Mouse (Mus musculus) hindbrain, embryonic 12.5 days (tissue): ENCODE results near the gene Rpain. TPM values are rescaled to one million over a fixed set of nuclear protein-coding genes. Genes with fewer than 3 reads are reported as not detected.

Experiments
- ATAC-seq: fragments of 200-750 bp; cut with Nextera tagmentation; 2 replicates; pipeline ENCODE4 v1.8.0; 2017; ENCODE audit warnings: moderate TSS enrichment; ENCODE audit not compliant: low FRiP score
- H3K27ac ChIP-seq: fragments of 300-500 bp; sonication (generic); 2 replicates; pipeline ENCODE4 v1.5.1; 2016; ENCODE audit warnings: mild to moderate bottlenecking
- H3K27me3 ChIP-seq: fragments of 300-500 bp; sonication (generic); 2 replicates; pipeline ENCODE4 v1.6.1; 2016; ENCODE audit warnings: mild to moderate bottlenecking
- H3K36me3 ChIP-seq: fragments of 300-500 bp; sonication (generic); 2 replicates; pipeline ENCODE4 v1.6.1; 2016; ENCODE audit warnings: mild to moderate bottlenecking
- H3K4me1 ChIP-seq: fragments of 300-500 bp; sonication (generic); 2 replicates; pipeline ENCODE4 v1.6.1; 2016
- H3K4me2 ChIP-seq: fragments of 300-500 bp; sonication (generic); replicated peaks from 2 replicates; pipeline ENCODE4 v1.6.1; 2016; ENCODE audit warnings: mild to moderate bottlenecking
- H3K4me3 ChIP-seq: fragments of 300-500 bp; sonication (generic); 2 replicates; pipeline ENCODE4 v1.5.1; 2016; ENCODE audit warnings: mild to moderate bottlenecking
- H3K9ac ChIP-seq: fragments of 300-500 bp; sonication (generic); 2 replicates; pipeline ENCODE4 v1.6.1; 2016; ENCODE audit warnings: mild to moderate bottlenecking, moderate library complexity
- H3K9me3 ChIP-seq: fragments of 300-500 bp; sonication (generic); replicated peaks from 2 replicates; pipeline ENCODE4 v1.6.1; 2016; ENCODE audit warnings: mild to moderate bottlenecking
- WGBS: fragments of 180-500 bp; shearing (Covaris S2); methylation state at CpG from one replicate; pipeline ENCODE4 v1.1.7; 2016; 5-methylcytosine and 5-hydroxymethylcytosine counted together
- polyA plus RNA-seq: library from polyadenylated mRNA; unstranded; fragments of >200 nt; fragmentation: Nextera tagmentation; extraction: Ambion mirVana; gene quantifications from 2 replicates; pipeline ENCODE4 v1.2.1, GENCODE M21; 2016

Rpain gene
- polyA plus RNA-seq, 1 experiment from 2014 or later = 68.5 TPM

GRCm38 (mm10) chr11:71004316-71004773 is 34.3 kb downstream of the Rpain start, which contains the start of gene Dhx33:
Dhx33 (minus strand) TSS chr11:71004437.
- Histone ChIP-seq H3K9ac (peak within 1 kb of the TSS; percentile 76), H3K9me3 (no peaks in the 10 kb centered on the region), H3K4me2 (peak within 1 kb of the TSS; percentile 95), H3K36me3 (peaks cover 14% of the 10 kb centered on the region), H3K27ac (peak within 1 kb of the TSS; percentile 73), H3K4me1 (peaks cover 15% of the 10 kb centered on the region), H3K4me3 (peak within 1 kb of the TSS; percentile 93), H3K27me3 (no peaks in the 10 kb centered on the region)
- ATAC-seq = peak; percentile 98
- under 1% methylated on average over 35 of the region's 35 CpGs for WGBS

- Histone ChIP-seq H3K4me2 (peak overlapping the region; percentile 50), H3K27ac (no peak overlapping the region), H3K27me3 (no peaks in the 10 kb centered on the region), H3K4me1 (peaks cover 15% of the 10 kb centered on the region), H3K9me3 (no peaks in the 10 kb centered on the region), H3K9ac (no peak overlapping the region), H3K36me3 (peaks cover 15% of the 10 kb centered on the region), H3K4me3 (peak overlapping the region; percentile 93)
- 64% methylated on average over 5 of the region's 5 CpGs for WGBS
- ATAC-seq = no peak
Measured at GRCm38 (mm10) chr11:71005046-71005445, 35.0 kb downstream of the Rpain start.

GRCm38 (mm10) chr11:71007026-71007425 is 37.0 kb downstream of the Rpain start:
- ATAC-seq = no peak
- no peak overlapping the region for H3K9ac ChIP-seq
- WGBS = 97% methylated on average over 6 of the region's 6 CpGs

GRCm38 (mm10) chr11:71007831-71008230 is 37.8 kb downstream of the Rpain start:
- no peak for ATAC-seq
- H3K4me2 ChIP-seq = no peak overlapping the region
- no peak overlapping the region for H3K4me3 ChIP-seq
- 94% methylated on average over 7 of the region's 7 CpGs for WGBS
- H3K27me3 ChIP-seq = no peaks in the 10 kb centered on the region
- no peak overlapping the region for H3K9ac ChIP-seq
- peaks cover 10% of the 10 kb centered on the region for H3K4me1 ChIP-seq
- H3K36me3 ChIP-seq = peaks cover 38% of the 10 kb centered on the region
- H3K27ac ChIP-seq = no peak overlapping the region
- H3K9me3 ChIP-seq = no peaks in the 10 kb centered on the region

More at GRCm38 (mm10) chr11:71007026-71007425, 37.0 kb downstream of the Rpain start:
- H3K27ac ChIP-seq = no peak overlapping the region
- no peaks in the 10 kb centered on the region for H3K9me3 ChIP-seq
- H3K4me2 ChIP-seq = no peak overlapping the region
- no peaks in the 10 kb centered on the region for H3K27me3 ChIP-seq
- H3K4me1 ChIP-seq = peaks cover 15% of the 10 kb centered on the region
- H3K4me3 ChIP-seq = no peak overlapping the region
- peaks cover 30% of the 10 kb centered on the region for H3K36me3 ChIP-seq

- no peak overlapping the region for H3K9ac ChIP-seq
- H3K27ac ChIP-seq = no peak overlapping the region
- 95% methylated on average over 3 of the region's 3 CpGs for WGBS
- H3K9me3 ChIP-seq = no peaks in the 10 kb centered on the region
- peaks cover 5% of the 10 kb centered on the region for H3K4me1 ChIP-seq
- no peak for ATAC-seq
- H3K27me3 ChIP-seq = no peaks in the 10 kb centered on the region
- H3K4me2 ChIP-seq = no peak overlapping the region
- H3K4me3 ChIP-seq = no peak overlapping the region
- H3K36me3 ChIP-seq = peaks cover 39% of the 10 kb centered on the region
Measured at GRCm38 (mm10) chr11:71008321-71008720, 38.3 kb downstream of the Rpain start.

- Histone ChIP-seq H3K4me3 (no peak overlapping the region), H3K36me3 (peaks cover 45% of the 10 kb centered on the region), H3K27ac (no peak overlapping the region), H3K9me3 (no peaks in the 10 kb centered on the region), H3K4me1 (peaks cover 11% of the 10 kb centered on the region), H3K4me2 (no peak overlapping the region), H3K9ac (no peak overlapping the region), H3K27me3 (no peaks in the 10 kb centered on the region)
- 95% methylated on average over 7 of the region's 7 CpGs for WGBS
- ATAC-seq = no peak
Measured at GRCm38 (mm10) chr11:71012743-71013142, 42.7 kb downstream of the Rpain start.

GRCm38 (mm10) chr11:71017051-71017450 is 47.0 kb downstream of the Rpain start:
- peaks cover 30% of the 10 kb centered on the region for H3K4me1 ChIP-seq
- 87% methylated on average over 1 of the region's 1 CpGs for WGBS
- H3K9me3 ChIP-seq = no peaks in the 10 kb centered on the region
- no peak for ATAC-seq
- H3K27me3 ChIP-seq = no peaks in the 10 kb centered on the region
- no peak overlapping the region for H3K4me2 ChIP-seq
- no peak overlapping the region for H3K27ac ChIP-seq
- peaks cover 15% of the 10 kb centered on the region for H3K36me3 ChIP-seq
- H3K4me3 ChIP-seq = no peak overlapping the region
- H3K9ac ChIP-seq = no peak overlapping the region

- no peak; the same call in 1 of the 2 replicates for ATAC-seq
- Histone ChIP-seq H3K4me2 (peak overlapping the region; percentile 83), H3K36me3 (peaks cover 5% of the 10 kb centered on the region; the same call in 1 of the 2 replicates), H3K9ac (peak overlapping the region; percentile 86), H3K9me3 (no peaks in the 10 kb centered on the region), H3K4me1 (peaks cover 30% of the 10 kb centered on the region), H3K27me3 (no peaks in the 10 kb centered on the region), H3K27ac (peak overlapping the region; percentile 81), H3K4me3 (peak overlapping the region; percentile 90)
- 7% methylated on average over 28 of the region's 28 CpGs for WGBS
Measured at GRCm38 (mm10) chr11:71018416-71019200, 48.6 kb downstream of the Rpain start.

GRCm38 (mm10) chr11:71019201-71020068 is 49.4 kb downstream of the Rpain start, which contains the start of the genes Mis12 and Derl2:
Mis12 (plus strand) TSS chr11:71019611.
Derl2 (minus strand) TSS chr11:71019841.
- ATAC-seq = peak; percentile 100
- peak within 1 kb of the TSS; percentile 86 for H3K9ac ChIP-seq
- peak within 1 kb of the TSS; percentile 90 for H3K4me3 ChIP-seq
- H3K36me3 ChIP-seq = peaks cover 2% of the 10 kb centered on the region; the same call in 1 of the 2 replicates
- WGBS = under 1% methylated on average over 70 of the region's 71 CpGs
- H3K27me3 ChIP-seq = no peaks in the 10 kb centered on the region
- H3K27ac ChIP-seq = peak within 1 kb of the TSS; percentile 88
- H3K9me3 ChIP-seq = no peaks in the 10 kb centered on the region
- peaks cover 30% of the 10 kb centered on the region for H3K4me1 ChIP-seq
- H3K4me2 ChIP-seq = peak within 1 kb of the TSS; percentile 83

Other genes starting within 250 kb of the Rpain start
- gene Zfp3, start 206.0 kb upstream of the Rpain start, polyA plus RNA-seq = 11.1 and 12.7 TPM in 2 replicates
- gene Scimp, start 157.6 kb upstream of the Rpain start, polyA plus RNA-seq = not detected in 2 replicates
- 56.9 and 58.5 TPM in 2 replicates for gene Rabep1, start 125.4 kb upstream of the Rpain start, polyA plus RNA-seq
- 131 and 148 TPM in 2 replicates for gene Nup88, start 240 bp upstream of the Rpain start, polyA plus RNA-seq
- gene C1qbp, start 12.8 kb downstream of the Rpain start, polyA plus RNA-seq = 204 and 206 TPM in 2 replicates
- 21.3 and 22.3 TPM in 2 replicates for gene Dhx33, start 34.2 kb downstream of the Rpain start, polyA plus RNA-seq
- gene Mis12, start 49.4 kb downstream of the Rpain start, polyA plus RNA-seq = 49.7 and 53.4 TPM in 2 replicates
- gene Derl2, start 49.6 kb downstream of the Rpain start, polyA plus RNA-seq = 41.1 and 44.8 TPM in 2 replicates
- 417 TPM in 2 replicates for gene 6330403K07Rik, start 63.3 kb downstream of the Rpain start, polyA plus RNA-seq
- gene Nlrp1a, start 174.5 kb downstream of the Rpain start, polyA plus RNA-seq = 0.05 TPM in 1 of 2 replicates, not detected in the other